Mouse (Mus musculus) cerebellum, postnatal 4 days (tissue): ENCODE results near the gene Clec2g.

Experiments used
- DNase-seq, 2 experiments: peaks; one replicate each; pipeline ENCODE4 v3.0.0; 2022; ENCODE audit warnings: low spot score in 2 of 2, mixed read lengths in 1 of 2

Clec2g gene

GRCm38 (mm10) chr6:129013762-129014276 is 79.6 kb downstream of the Clec2g start:
- DNase-seq = no peak

DNA sequence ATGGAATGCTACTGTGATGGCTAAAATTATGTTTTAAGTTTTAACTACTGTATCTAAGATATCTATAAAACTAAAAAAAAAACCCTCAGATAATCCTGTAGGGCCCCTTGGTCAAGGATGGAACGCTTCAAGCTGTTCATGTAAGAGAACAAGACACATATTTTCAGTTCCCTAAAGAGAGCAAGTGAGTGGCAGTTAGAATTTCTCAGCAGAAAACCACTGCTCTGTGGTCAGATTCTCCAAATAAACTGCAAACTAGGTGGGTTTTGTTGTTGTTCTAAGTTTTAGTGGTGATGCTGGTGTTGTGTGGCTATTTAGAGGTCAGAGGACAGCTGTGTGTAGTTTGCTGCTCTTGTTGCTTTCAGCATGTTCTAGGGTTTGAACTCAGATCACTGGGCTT is 80.2 kb downstream of the Clec2g start:
- DNase-seq = no peak

GRCm38 (mm10) chr6:129027451-129028248 is 93.5 kb downstream of the Clec2g start:
- no peak for DNase-seq

GRCm38 (mm10) chr6:129030175-129030824 is 96.1 kb downstream of the Clec2g start:
- DNase-seq = no peak

DNA sequence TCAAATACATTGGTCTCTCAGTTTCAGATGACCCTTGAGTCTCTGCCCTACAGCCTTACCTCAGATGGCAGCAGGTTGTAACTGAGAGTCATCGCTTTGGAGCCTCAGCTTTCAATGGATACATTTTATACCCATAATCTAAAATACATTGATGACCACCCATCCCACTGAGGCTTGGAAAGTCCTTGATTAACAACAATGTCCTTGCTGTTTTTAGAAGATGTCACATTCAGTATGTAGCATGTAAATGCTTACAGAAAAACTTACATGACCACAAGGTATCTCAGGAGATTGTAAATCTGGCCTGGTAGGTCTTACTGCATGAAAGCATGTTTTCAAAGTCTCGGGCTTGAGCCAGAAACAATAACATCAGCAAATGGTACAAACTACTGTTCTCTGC is 96.8 kb downstream of the Clec2g start:
- DNase-seq = no peak

DNA sequence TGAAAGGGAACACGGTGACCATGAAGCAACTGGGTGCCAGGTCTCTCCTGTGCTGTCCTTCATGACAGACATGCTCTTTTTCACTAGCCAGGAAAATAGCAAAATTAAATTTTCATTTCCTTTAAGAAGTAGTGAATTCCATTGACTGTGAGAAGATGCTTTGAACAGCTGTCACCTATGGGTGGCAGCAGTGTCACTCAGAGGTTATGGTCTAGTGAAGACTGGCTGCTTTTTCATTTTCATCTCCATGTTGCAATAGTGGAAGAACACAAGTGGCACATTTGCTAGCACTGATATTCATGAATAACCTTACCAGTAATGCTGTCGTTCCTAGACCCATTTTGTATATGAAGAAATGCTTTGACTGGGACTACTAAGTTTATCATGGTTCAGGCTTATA is 99.2 kb downstream of the Clec2g start:
- no peak for DNase-seq
